Mouse (Mus musculus) liver, adult (tissue): Measurements from ENCODE around the gene Ascl3.

Experiments used
- GATA4 ChIP-seq: IDR thresholded peaks from 2 replicates; pipeline ENCODE4 v1.6.1; 2014; ENCODE audit warnings: mild to moderate bottlenecking, low read length; ENCODE audit not compliant: insufficient replicate concordance

Gene Ascl3

GRCm38 (mm10) chr7:109723697-109724096, 7.8 kb downstream of the Ascl3 start, which contains the start of gene BC051019:
BC051019 (minus strand) TSS chr7:109723850.
- no peak for TF ChIP-seq GATA4

GRCm38 (mm10) chr7:109723114-109723513, 8.4 kb downstream of the Ascl3 start:
- TF ChIP-seq GATA4: no peak

- no peak for TF ChIP-seq GATA4
These were observed 8.9 kb downstream of the Ascl3 start for GRCm38 (mm10) chr7:109722618-109723017.

GRCm38 (mm10) chr7:109719286-109719685, 12.2 kb downstream of the Ascl3 start:
- TF ChIP-seq GATA4: no peak

DNA sequence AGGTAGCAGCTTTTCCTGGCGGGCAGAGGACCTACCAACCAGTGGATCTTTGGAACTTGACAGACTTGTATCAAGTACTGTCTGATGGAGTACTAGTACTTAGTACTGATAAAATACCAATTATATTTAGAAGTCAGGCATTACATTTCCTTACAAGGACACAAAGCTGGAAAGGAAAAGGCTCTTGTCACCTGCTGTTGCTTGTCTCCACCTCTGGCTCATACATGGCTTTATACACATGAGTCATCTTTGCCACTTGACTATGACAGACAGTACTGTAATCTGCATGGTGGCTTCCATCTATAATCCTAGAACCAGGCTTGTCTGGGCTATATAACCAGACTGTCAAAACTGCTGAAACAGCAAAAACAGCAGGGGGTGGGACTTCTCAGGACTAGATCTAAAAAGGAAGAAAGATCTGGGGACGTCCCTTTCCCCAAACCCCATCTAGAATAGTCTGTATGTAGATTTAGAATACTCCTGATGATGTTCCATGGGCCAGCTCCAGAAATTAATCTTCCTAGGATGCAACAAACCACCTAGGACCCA, 18.0 kb downstream of the Ascl3 start:
- TF ChIP-seq GATA4: no peak

- TF ChIP-seq GATA4: no peak
These were observed 19.3 kb downstream of the Ascl3 start for GRCm38 (mm10) chr7:109712198-109712597.

GRCm38 (mm10) chr7:109710069-109710468, 21.5 kb downstream of the Ascl3 start:
- no peak for TF ChIP-seq GATA4

GRCm38 (mm10) chr7:109708961-109709382, 22.6 kb downstream of the Ascl3 start:
- no peak for TF ChIP-seq GATA4

DNA sequence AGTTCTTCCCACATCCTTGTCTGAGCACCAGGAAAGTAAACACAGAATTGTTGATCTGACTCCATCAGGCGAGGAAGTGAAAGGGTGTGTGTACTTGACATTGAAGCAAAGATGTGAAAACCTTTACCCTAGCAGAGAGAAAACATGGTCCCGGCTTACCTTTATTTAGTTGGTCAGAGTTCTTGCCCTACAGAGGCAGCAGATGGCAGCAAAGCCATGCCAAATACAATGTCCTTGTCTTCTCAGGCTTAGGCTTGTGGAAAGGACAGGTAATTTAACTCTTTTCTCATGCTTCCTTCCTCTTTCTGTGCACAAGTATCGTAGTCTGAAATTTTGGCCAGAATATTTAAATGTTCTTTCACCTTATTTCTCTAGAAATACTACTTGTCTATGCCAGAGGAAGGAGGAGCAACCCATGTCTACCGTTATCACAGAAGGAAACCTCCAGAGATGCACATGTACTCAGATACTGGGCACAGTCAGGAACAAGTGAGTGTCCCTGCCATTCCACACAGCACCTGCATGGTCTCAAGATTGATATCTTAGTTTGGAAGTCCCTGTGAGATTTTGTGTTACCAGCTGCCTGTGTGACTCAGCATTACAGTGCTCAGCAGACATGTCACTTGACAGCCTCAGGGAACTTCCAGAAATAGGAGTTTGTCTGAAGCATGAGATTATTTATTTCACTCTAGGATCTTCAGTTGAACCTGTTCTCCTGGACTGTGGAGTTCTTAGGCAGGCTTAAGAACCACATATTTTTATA, 24.3 kb downstream of the Ascl3 start:
- no peak for TF ChIP-seq GATA4

- TF ChIP-seq GATA4: no peak
These were observed 27.1 kb downstream of the Ascl3 start for GRCm38 (mm10) chr7:109704461-109704860.

DNA sequence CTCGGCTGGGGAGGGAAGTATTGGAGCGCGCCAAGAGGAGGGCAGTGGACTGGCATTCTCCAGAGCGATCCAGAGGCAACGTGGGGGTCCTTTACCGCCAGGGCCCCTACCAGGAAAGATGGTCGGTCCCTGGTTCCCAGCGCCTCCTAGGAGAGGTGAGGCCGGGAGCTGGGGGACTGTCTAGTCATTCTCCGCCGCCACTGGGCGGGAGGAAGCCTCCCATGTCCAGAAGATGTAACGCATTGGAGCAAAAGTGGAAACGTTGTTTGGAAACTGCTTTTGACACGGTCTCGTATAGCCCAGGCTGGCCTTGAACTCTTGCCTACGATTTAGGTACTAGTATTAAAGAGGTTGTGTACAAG, 27.5 kb downstream of the Ascl3 start:
- no peak for TF ChIP-seq GATA4

GRCm38 (mm10) chr7:109703190-109704015, 28.1 kb downstream of the Ascl3 start, which contains the start of the genes St5 and Akip1:
St5 (minus strand) TSS chr7:109703605.
Akip1 (plus strand) TSS chr7:109703690.
- TF ChIP-seq GATA4: 0 out of 2 replicates have a peak, but pooled peaks have one; percentile 63

GRCm38 (mm10) chr7:109702721-109703120, 28.8 kb downstream of the Ascl3 start:
- no peak for TF ChIP-seq GATA4

GRCm38 (mm10) chr7:109700213-109700612, 31.3 kb downstream of the Ascl3 start:
- TF ChIP-seq GATA4: no peak

GRCm38 (mm10) chr7:109695339-109695726, 36.2 kb downstream of the Ascl3 start:
- no peak for TF ChIP-seq GATA4
